Mouse (Mus musculus) heart, adult 2 months (tissue): ENCODE data around the gene Ano10.

Source experiments
- CTCF ChIP-seq: fragments of 200-600 bp; IDR thresholded peaks from 2 replicates; pipeline ENCODE4 v1.8.1; 2022; ENCODE audit warnings: antibody characterized with exemption, mild to moderate bottlenecking, moderate library complexity
- POLR2A ChIP-seq: fragments of 200-500 bp; IDR thresholded peaks from 2 replicates; pipeline ENCODE4 v1.6.1; 2011; ENCODE audit warnings: mild to moderate bottlenecking, low read depth, low read length, control low read depth; ENCODE audit not compliant: insufficient read depth

GRCm38 (mm10) chr9:122135885-122136170 is 158.4 kb downstream of the Ano10 start:
- TF ChIP-seq POLR2A: no peak
- no peak for TF ChIP-seq CTCF
